Mouse (Mus musculus) cerebellum, adult 2 months (tissue): ENCODE measurements around the gene Fth1.

Experiments used
- CTCF ChIP-seq: fragments of 200-500 bp; IDR thresholded peaks from 2 replicates; pipeline ENCODE4 v1.5.1; 2011; ENCODE audit warnings: low read depth, mild to moderate bottlenecking, control low read depth, low read length, moderate library complexity, borderline replicate concordance; ENCODE audit not compliant: insufficient read depth
- POLR2A ChIP-seq: fragments of 200-500 bp; IDR thresholded peaks from 2 replicates; pipeline ENCODE4 v1.6.1; 2011; ENCODE audit warnings: low read length, control low read depth, borderline replicate concordance; ENCODE audit not compliant: insufficient read depth

DNA sequence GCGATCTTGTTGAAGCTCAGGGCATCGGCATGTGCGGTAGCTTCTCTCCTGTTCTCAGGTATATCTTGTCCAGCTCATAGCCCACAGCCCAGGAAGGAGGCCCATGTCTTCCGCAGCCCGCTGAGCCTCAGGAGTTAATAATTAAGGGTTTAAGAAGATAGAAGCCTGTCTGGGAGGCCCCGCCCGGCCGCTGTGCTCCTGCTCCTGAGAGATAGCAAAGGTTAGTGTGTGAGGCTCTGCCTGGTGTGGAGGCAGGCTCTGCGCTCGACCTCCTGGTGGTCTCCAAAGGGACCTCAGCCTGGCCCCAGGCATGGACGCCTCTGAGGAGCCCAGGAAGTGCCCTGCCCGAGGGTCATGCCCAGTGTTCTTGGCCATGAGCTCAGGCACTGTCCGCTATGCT, 34.4 kb downstream of the Fth1 start:
- no peak for TF ChIP-seq CTCF
- no peak for TF ChIP-seq POLR2A
